Mouse (Mus musculus): Measurements from ENCODE around the gene Npas1. TPM values are rescaled to one million over a fixed set of nuclear protein-coding genes. Genes with fewer than 3 reads are reported as not detected.

Npas1 gene
- polyA plus RNA-seq (2015; fragmentation: Nextera tagmentation; extraction: Ambion mirVana) = 2.3 and 3.3 TPM in 2 replicates

- peak within 1 kb of the TSS; percentile 35 for H3K4me3 ChIP-seq (replicated peaks)
- H3K27ac ChIP-seq = no peak within 1 kb of the TSS
- no peaks in the 10 kb centered on the region for H3K36me3 ChIP-seq
- no peaks in the 10 kb centered on the region for H3K9me3 ChIP-seq
- 0 out of 2 replicates have a peak within 1 kb of the TSS, but pooled peaks have one; percentile 51 for H3K9ac ChIP-seq (replicated peaks)
- H3K4me1 ChIP-seq (replicated peaks) = peaks cover 19% of the 10 kb centered on the region
- ATAC-seq = no peak
- peaks cover 55% of the 10 kb centered on the region for H3K27me3 ChIP-seq
- peak within 1 kb of the TSS; percentile 53 for H3K4me2 ChIP-seq (replicated peaks)
- WGBS = 87% methylated on average over 8 of the region's 8 CpGs
Measured at GRCm38 (mm10) chr7:16477628-16478027, at the start of gene Npas1. Gene Npas1 (minus strand): TSS chr7:16477728.

GRCm38 (mm10) chr7:16525995-16526394, 48.5 kb upstream of the Npas1 start:
- 93% methylated on average over 2 of the region's 2 CpGs for WGBS
- Histone ChIP-seq H3K36me3 (peaks cover 22% of the 10 kb centered on the region), H3K4me1 (replicated peaks) (no peaks in the 10 kb centered on the region), H3K27me3 (no peaks in the 10 kb centered on the region), H3K9ac (replicated peaks) (no peak overlapping the region), H3K4me3 (replicated peaks) (no peak overlapping the region), H3K27ac (no peak overlapping the region), H3K4me2 (replicated peaks) (no peak overlapping the region), H3K9me3 (no peaks in the 10 kb centered on the region)
- ATAC-seq = no peak

DNA sequence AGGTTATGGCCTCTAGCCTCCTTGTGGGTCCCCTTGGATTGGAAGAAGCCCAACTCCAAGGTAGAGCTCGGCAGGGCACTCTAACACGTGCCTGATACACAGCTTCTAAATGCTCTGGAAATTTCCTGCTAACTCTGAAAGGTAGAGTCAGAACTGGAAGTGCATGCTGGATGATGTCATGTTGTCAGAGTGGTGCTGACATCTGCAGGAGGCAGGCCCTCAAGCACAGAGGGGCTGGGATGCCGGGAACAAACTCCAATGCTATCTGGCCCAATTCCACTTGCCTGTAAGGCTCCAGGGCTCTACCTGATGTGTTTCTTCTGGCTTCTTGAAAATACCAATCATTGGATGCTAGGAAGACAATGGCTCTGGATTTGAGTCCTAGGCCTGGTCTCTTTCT, 47.9 kb upstream of the Npas1 start:
- no peak for ATAC-seq
- no peaks in the 10 kb centered on the region for H3K9me3 ChIP-seq
- 91% methylated on average over 3 of the region's 3 CpGs for WGBS
- no peaks in the 10 kb centered on the region for H3K4me1 ChIP-seq (replicated peaks)
- H3K4me2 ChIP-seq (replicated peaks) = no peak overlapping the region
- H3K27me3 ChIP-seq = no peaks in the 10 kb centered on the region
- no peak overlapping the region for H3K4me3 ChIP-seq (replicated peaks)
- H3K27ac ChIP-seq = no peak overlapping the region
- peaks cover 22% of the 10 kb centered on the region for H3K36me3 ChIP-seq
- H3K9ac ChIP-seq (replicated peaks) = no peak overlapping the region

DNA sequence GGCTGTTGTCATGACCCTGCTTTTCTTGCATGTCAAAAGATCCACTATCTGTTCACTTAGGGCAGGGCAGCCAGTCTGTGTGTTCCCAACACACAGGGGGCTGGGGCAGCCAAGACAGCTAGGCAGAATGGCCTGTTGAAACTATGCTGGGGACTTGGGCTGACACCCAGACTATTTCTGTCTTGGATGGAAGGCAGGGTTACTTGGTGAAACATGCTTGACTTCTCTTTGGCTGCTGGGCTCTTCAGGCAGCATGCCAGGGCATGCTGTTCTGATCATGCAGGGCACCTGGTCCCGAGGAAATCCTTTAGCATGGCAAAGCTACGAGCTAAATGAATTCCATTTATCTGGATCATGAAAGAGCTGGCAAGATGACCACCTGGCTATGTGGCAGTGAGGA, 46.8 kb upstream of the Npas1 start:
- WGBS = 83% methylated on average over 2 of the region's 2 CpGs

DNA sequence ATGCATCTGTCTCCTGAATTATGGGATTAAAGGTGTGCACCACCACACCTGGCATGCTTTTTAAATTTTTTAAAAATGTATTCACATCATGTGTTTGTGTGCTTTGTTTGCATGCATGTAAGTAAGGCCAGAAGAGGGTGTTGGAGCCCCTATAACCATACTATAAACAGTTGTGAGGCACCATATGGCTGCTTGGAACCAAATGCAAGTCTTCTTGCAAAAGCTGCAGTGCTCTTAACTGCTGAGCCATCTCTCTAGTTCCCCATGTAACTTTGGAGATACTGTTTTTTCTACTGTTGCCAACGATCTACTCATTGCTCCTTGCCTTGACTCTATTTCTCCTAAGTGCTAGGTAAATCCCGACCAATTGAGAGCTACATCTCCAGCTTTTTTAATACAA, 41.8 kb upstream of the Npas1 start:
- Histone ChIP-seq H3K27ac (no peak overlapping the region), H3K9me3 (no peaks in the 10 kb centered on the region), H3K36me3 (peaks cover 23% of the 10 kb centered on the region), H3K4me1 (replicated peaks) (no peaks in the 10 kb centered on the region), H3K4me3 (replicated peaks) (no peak overlapping the region), H3K27me3 (no peaks in the 10 kb centered on the region), H3K4me2 (replicated peaks) (no peak overlapping the region), H3K9ac (replicated peaks) (no peak overlapping the region)
- WGBS = 99% methylated on average over 2 of the region's 2 CpGs
- no peak for ATAC-seq

More for the DNA sequence above, 46.8 kb upstream of the Npas1 start:
- Histone ChIP-seq H3K4me3 (replicated peaks) (no peak overlapping the region), H3K36me3 (peaks cover 22% of the 10 kb centered on the region), H3K27ac (no peak overlapping the region), H3K4me1 (replicated peaks) (no peaks in the 10 kb centered on the region), H3K9ac (replicated peaks) (no peak overlapping the region), H3K4me2 (replicated peaks) (no peak overlapping the region), H3K9me3 (no peaks in the 10 kb centered on the region), H3K27me3 (no peaks in the 10 kb centered on the region)
- no peak for ATAC-seq

DNA sequence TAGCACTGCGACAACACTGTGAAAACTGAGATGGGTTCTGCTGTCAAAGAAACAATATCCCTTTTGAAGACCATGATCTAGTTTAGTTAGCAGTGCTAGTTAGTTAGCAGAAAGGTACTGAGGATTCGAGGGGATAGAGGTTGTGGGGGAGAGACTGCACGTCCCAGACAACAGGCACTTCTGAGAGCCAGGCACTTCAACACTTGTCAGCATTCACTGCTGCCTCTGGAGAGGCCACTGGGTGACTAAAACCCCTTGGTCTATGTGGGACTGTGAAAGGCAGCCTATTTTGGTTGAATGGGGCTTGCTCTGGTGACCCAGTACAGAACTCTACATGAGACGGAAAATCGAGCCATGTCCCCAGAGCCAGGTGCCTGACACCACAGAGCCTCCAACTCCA, 39.7 kb upstream of the Npas1 start:
- no peaks in the 10 kb centered on the region for H3K9me3 ChIP-seq
- peaks cover 26% of the 10 kb centered on the region for H3K36me3 ChIP-seq
- no peaks in the 10 kb centered on the region for H3K27me3 ChIP-seq
- 94% methylated on average over 5 of the region's 5 CpGs for WGBS
- no peak overlapping the region for H3K27ac ChIP-seq
- H3K4me3 ChIP-seq (replicated peaks) = no peak overlapping the region
- ATAC-seq = no peak
- H3K9ac ChIP-seq (replicated peaks) = no peak overlapping the region
- H3K4me1 ChIP-seq (replicated peaks) = no peaks in the 10 kb centered on the region
- H3K4me2 ChIP-seq (replicated peaks) = no peak overlapping the region

- H3K27ac ChIP-seq = no peak overlapping the region
- H3K36me3 ChIP-seq = peaks cover 87% of the 10 kb centered on the region
- H3K4me1 ChIP-seq (replicated peaks) = peaks cover 6% of the 10 kb centered on the region; the same call in 1 of the 2 replicates
- no peak overlapping the region for H3K9ac ChIP-seq (replicated peaks)
- no peak for ATAC-seq
- no peaks in the 10 kb centered on the region for H3K27me3 ChIP-seq
- 21% methylated on average over 3 of the region's 3 CpGs for WGBS
- no peak overlapping the region for H3K4me2 ChIP-seq (replicated peaks)
- no peaks in the 10 kb centered on the region for H3K9me3 ChIP-seq
- no peak overlapping the region for H3K4me3 ChIP-seq (replicated peaks)
Measured at GRCm38 (mm10) chr7:16507284-16507683, 29.8 kb upstream of the Npas1 start.

- Histone ChIP-seq H3K9ac (replicated peaks) (no peak overlapping the region), H3K27me3 (no peaks in the 10 kb centered on the region), H3K36me3 (peaks cover 85% of the 10 kb centered on the region), H3K27ac (no peak overlapping the region), H3K4me3 (replicated peaks) (no peak overlapping the region), H3K4me2 (replicated peaks) (no peak overlapping the region), H3K9me3 (no peaks in the 10 kb centered on the region), H3K4me1 (replicated peaks) (peaks cover 9% of the 10 kb centered on the region; the same call in 1 of the 2 replicates)
- no peak for ATAC-seq
- 88% methylated on average over 3 of the region's 3 CpGs for WGBS
Measured at GRCm38 (mm10) chr7:16505226-16505593, 27.7 kb upstream of the Npas1 start.

- H3K9me3 ChIP-seq = no peaks in the 10 kb centered on the region
- H3K27me3 ChIP-seq = no peaks in the 10 kb centered on the region
- H3K27ac ChIP-seq = no peak overlapping the region
- WGBS = 66% methylated on average over 2 of the region's 2 CpGs
- no peak overlapping the region for H3K9ac ChIP-seq (replicated peaks)
- H3K4me3 ChIP-seq (replicated peaks) = no peak overlapping the region
- no peak overlapping the region for H3K4me2 ChIP-seq (replicated peaks)
- peaks cover 14% of the 10 kb centered on the region; the same call in 1 of the 2 replicates for H3K4me1 ChIP-seq (replicated peaks)
- ATAC-seq = no peak
- peaks cover 80% of the 10 kb centered on the region for H3K36me3 ChIP-seq
Measured at GRCm38 (mm10) chr7:16504573-16505225, 27.2 kb upstream of the Npas1 start.

DNA sequence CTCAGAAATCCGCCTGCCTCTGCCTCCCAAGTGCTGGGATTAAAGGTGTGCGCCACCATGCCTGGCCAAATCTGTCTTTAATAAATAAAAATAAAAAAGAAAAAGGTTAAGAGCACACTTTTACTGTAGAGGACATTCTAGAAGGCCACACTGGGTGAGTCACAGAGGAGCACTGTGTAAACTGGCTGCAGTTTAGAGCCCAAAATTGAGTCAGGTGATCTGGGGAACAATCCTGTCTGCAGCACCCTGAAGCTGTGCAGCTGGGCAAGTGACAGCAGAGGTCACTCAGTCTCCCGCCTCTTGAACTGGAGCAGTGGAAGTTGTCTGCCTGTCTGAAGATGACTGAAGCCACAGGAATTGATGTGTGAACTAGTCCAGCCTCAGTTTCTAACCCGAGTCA, 24.0 kb upstream of the Npas1 start:
- Histone ChIP-seq H3K4me3 (replicated peaks) (no peak overlapping the region), H3K4me1 (replicated peaks) (peaks cover 15% of the 10 kb centered on the region; the same call in 1 of the 2 replicates), H3K9ac (replicated peaks) (no peak overlapping the region), H3K9me3 (no peaks in the 10 kb centered on the region), H3K4me2 (replicated peaks) (no peak overlapping the region), H3K27me3 (no peaks in the 10 kb centered on the region), H3K36me3 (peaks cover 84% of the 10 kb centered on the region), H3K27ac (no peak overlapping the region)
- WGBS = 96% methylated on average over 4 of the region's 4 CpGs
- no peak for ATAC-seq

- peaks cover 82% of the 10 kb centered on the region for H3K36me3 ChIP-seq
- WGBS = 75% methylated on average over 6 of the region's 6 CpGs
Measured at GRCm38 (mm10) chr7:16499671-16500104, 22.2 kb upstream of the Npas1 start.

GRCm38 (mm10) chr7:16496260-16496659, 18.7 kb upstream of the Npas1 start:
- ATAC-seq = no peak
- no peak overlapping the region for H3K27ac ChIP-seq
- H3K27me3 ChIP-seq = no peaks in the 10 kb centered on the region
- H3K4me1 ChIP-seq (replicated peaks) = 0 out of 2 replicates have a peak, but pooled peaks cover 8% of the 10 kb centered on the region
- no peak overlapping the region for H3K4me3 ChIP-seq (replicated peaks)
- 94% methylated on average over 3 of the region's 3 CpGs for WGBS
- no peaks in the 10 kb centered on the region for H3K9me3 ChIP-seq
- H3K4me2 ChIP-seq (replicated peaks) = no peak overlapping the region
- H3K9ac ChIP-seq (replicated peaks) = no peak overlapping the region
- H3K36me3 ChIP-seq = peaks cover 51% of the 10 kb centered on the region

More at GRCm38 (mm10) chr7:16499671-16500104, 22.2 kb upstream of the Npas1 start:
- Histone ChIP-seq H3K27me3 (no peaks in the 10 kb centered on the region), H3K9ac (replicated peaks) (no peak overlapping the region), H3K9me3 (no peaks in the 10 kb centered on the region), H3K4me3 (replicated peaks) (no peak overlapping the region), H3K27ac (no peak overlapping the region), H3K4me1 (replicated peaks) (0 out of 2 replicates have a peak, but pooled peaks cover 8% of the 10 kb centered on the region), H3K4me2 (replicated peaks) (no peak overlapping the region)
- 0 out of 2 replicates have a peak, but pooled peaks have one; percentile 59 for ATAC-seq

DNA sequence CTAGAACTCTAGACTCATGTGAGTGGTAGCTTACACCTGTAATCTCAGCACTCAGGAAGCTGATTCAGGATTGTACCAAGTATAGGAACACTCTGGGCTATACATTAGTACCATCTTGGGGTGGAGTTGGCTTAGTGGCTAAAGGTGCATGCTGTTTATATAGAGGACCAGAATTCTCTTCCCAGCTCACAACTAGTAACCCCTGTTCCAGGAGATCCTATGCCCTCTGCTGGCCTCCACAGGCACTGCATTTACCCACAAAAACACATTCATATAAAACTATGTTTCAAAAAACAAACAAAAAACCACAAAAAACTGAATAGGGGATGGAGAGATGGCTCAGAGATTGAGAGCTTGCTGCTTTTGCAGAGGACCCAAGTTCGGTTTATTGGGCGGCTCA, 15.8 kb upstream of the Npas1 start:
- no peak overlapping the region for H3K27ac ChIP-seq
- H3K9me3 ChIP-seq = no peaks in the 10 kb centered on the region
- no peak for ATAC-seq
- 40% methylated on average over 2 of the region's 2 CpGs for WGBS
- no peaks in the 10 kb centered on the region for H3K27me3 ChIP-seq
- H3K4me2 ChIP-seq (replicated peaks) = no peak overlapping the region
- H3K4me1 ChIP-seq (replicated peaks) = no peaks in the 10 kb centered on the region
- H3K36me3 ChIP-seq = peaks cover 37% of the 10 kb centered on the region
- H3K9ac ChIP-seq (replicated peaks) = no peak overlapping the region
- no peak overlapping the region for H3K4me3 ChIP-seq (replicated peaks)
